Mouse (Mus musculus) layer of hippocampus, adult 2 months (tissue): ENCODE measurements around the gene Prpf40a. TPM values are rescaled to one million over a fixed set of nuclear protein-coding genes. Genes with fewer than 3 reads are reported as not detected.

ENCODE experiments used
- DNase-seq, 2 experiments: peaks; one replicate each; pipeline ENCODE4 v3.0.0; 2022; ENCODE audit warnings: low spot score in 2 of 2
- H3K27ac ChIP-seq: fragments of 200-600 bp; 2 replicates; pipeline ENCODE4 v1.8.1; 2022
- H3K4me3 ChIP-seq: fragments of 200-600 bp; 2 replicates; pipeline ENCODE4 v1.8.1; 2022; ENCODE audit warnings: mild to moderate bottlenecking
- CTCF ChIP-seq: fragments of 200-600 bp; conservative IDR thresholded peaks from 2 replicates; pipeline ENCODE4 v1.8.1; 2022; ENCODE audit warnings: antibody characterized with exemption, mild to moderate bottlenecking, moderate library complexity
- long read RNA-seq, 2 experiments: library from polyadenylated mRNA; stranded (forward); transcript quantifications; one replicate each; pipeline ENCODE4 v2.0.0; 2021; ENCODE audit warnings: borderline mapping rate in 2 of 2
- total RNA-seq, 2 experiments: library from RNA; stranded (reverse); gene quantifications; 2 replicates each; pipeline ENCODE4 v1.2.3; 2021

The Prpf40a gene
- 10 to 100 TPM; 45.9 to 52.0 TPM for total RNA-seq
- long read RNA-seq, experiment 1, partial matches to known transcripts = 1 of 2 reads
- long read RNA-seq, experiment 1, other reads (novel, unspliced or antisense) = 1 of 2 reads
- long read RNA-seq, experiment 2, partial matches to known transcripts = 1 of 6 reads
- long read RNA-seq, experiment 2, other reads (novel, unspliced or antisense) = 5 of 6 reads

DNA sequence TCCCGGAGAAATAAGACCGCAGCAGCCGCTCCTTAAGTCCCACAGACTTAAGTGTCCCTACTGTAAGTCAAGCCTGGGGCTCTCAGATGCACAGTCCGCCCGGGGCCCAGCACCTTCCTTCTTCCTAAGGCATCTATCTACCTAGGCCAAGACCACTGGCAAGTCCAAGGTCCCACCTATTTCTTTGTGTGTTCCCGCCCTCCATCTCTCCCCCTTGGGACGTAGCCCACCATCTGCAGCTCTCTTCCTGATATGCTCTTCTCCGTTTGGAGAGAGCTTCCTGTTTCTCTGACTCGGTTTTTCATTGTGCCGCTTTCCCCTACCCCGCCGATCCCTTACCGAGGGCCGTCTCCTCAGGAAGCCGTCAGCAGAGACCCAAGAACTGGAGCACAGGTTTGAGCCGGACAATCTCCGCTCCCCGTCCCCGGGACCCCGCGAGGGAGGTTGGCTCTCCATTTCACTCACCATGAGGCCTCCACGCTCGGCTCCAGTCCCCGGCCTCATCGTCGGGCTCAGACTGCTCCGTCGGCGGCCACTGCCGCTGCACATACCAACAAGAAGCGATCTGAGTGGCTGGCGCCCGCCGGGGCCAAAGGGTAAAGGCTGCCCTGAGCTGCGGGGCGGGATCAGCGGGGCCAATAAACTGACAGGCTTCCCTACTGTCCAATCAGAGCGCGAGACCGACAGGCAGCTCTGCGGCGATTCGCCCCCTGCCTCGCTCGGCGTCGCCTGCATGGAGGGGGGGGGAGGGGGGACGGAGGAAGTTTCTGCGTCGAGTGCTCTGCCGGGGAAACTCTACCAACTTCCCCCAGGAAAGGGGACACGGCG lies at the start of gene Prpf40a:
Gene Prpf40a, minus strand, starts transcription at position 601 of the 828 bp plus-strand sequence.
- no peak for TF ChIP-seq CTCF
- Histone ChIP-seq H3K27ac (peak within 1 kb of the TSS; percentile 100), H3K4me3 (peak within 1 kb of the TSS; percentile 82)
- peak; percentile 99 to 100 for DNase-seq

DNA sequence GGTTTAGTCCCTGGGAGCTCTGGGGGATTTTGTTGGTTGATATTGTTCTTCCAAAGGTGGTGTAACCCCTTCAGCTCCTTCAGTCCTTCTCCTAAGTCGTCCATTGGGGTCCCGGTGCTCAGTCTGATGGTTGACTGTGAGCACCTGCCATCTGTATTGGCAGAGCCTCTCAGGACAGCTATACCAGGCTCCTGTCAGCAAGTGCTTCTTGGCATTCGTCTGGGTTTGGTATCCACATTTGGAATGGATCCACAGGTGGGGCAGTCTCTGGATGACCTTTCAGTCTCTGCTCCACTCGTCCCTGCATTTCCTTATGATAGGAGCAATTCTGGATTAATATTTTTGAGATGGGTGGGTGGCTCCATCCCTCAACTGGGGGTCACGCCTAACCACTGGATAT lies 31.2 kb upstream of the Prpf40a start:
- DNase-seq = no peak
- TF ChIP-seq CTCF = no peak
- H3K4me3 ChIP-seq = no peak overlapping the region
- no peak overlapping the region for H3K27ac ChIP-seq

DNA sequence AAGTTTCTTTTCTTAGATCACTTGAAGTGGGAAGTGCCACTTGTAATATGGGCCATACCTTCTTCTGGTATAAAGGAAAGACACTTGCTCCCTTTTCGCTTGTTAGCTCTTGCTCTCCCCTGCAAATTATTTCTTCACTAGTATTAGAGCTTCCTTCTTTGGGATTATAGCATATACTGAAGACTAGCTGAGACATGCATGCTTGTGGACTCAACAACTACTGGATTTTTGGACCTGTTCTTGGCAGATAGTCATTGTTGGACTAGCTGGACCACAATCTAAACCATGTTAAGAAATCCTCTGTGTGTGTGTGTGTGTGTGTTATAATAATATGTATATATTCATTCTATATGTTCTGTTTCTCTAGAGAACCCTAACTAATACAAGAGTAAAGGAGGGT lies 22.4 kb upstream of the Prpf40a start:
- H3K4me3 ChIP-seq = no peak overlapping the region
- TF ChIP-seq CTCF = no peak
- DNase-seq = no peak
- H3K27ac ChIP-seq = no peak overlapping the region

DNA sequence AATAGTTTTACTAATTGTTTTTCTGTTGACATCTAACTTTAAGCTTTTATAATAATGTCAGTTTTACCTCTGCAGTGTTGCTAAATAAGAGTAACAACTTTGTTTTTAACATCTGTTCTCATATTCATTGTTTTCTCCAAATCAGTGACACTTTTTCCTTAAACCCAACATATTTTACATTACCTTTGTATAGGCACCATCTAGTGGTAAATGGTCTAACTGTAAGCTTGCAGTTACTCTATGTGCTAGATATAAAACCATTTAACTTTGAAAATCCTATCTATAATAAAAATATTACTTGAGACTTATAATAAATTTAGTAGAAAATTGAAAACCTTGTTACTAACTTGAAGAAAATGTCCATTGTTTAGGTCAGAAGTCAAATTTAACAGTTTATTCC lies 15.7 kb upstream of the Prpf40a start:
- no peak overlapping the region for H3K27ac ChIP-seq
- no peak overlapping the region for H3K4me3 ChIP-seq
- DNase-seq = no peak
- TF ChIP-seq CTCF = peak; percentile 66

DNA sequence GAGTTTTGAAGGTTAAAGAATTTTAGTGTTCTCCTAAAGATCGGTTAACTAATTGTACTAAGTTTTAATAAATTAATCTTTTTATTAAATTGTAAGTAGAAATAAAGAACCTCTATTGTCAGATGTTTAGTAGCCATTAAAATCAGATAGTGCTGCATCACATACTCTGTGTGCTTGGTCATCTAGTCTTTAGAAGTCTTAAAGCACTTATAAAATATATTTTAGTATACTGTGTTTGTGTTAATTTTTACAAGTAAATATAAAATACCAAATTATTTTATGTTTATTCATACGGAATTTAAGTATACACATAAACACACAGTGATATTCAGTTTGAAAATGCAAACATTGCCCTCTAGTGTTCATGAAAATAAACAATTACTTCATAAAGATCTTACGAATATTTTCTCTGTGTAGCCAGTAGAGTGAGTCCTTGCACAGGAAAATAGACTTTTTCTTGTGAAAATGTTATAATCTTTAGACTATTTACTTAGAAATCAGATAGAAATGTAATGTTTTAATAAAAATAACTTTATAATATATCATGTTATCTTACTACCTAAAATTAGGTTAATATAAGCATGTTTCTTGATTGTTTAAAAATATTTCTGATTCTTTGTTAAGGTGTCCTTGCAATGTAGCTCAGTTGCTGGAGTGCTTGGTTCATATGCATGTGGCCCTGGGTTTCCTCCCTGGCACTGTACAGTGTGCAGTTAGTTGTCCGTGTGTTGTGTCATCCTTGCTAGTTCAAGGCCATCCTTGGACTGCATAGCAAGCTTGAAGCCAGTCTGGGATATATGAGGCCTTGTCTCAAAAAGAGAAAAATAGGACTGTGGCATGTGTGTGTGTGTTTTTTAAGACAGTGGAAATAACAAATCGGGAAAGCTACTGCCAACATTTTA lies 13.5 kb upstream of the Prpf40a start:
- H3K4me3 ChIP-seq = no peak overlapping the region
- no peak overlapping the region for H3K27ac ChIP-seq
- peak in 1 of 2 experiments; percentile 7 for DNase-seq
- TF ChIP-seq CTCF = peak; percentile 92

DNA sequence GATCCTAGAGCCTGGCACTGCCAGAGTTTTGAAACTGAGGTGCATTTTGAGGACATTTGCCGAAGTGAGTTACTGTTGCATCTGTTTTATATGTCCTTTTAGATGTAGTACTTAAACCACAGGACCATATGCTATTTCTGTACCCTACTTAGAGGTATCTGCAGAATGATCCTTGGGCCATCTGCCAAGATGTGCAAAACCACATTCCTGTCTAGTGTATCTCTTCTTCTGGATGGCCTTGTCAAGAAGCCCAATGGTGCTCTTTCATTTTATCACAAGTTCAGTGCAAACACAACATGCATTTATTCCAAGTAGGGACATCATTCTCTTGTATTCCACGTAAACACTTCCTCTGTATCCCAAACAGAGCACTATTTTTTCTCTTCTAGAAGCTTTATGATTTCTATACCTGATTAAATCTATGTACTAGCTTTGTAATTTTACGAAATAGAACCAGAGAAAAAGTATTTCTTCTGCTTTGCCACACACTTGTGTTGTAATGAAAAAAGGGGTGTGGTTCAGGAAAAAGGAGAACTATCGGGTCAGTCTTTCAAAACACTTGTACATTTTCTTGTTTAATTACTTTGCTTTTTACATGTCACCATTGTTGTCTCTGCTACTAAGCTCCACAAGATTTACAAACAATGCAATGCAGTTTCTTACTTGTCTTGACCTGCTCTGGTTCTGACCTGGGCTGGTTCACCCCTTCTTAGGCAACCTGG lies 9.2 kb upstream of the Prpf40a start:
- no peak for DNase-seq
- Histone ChIP-seq H3K27ac (no peak overlapping the region), H3K4me3 (no peak overlapping the region)
- TF ChIP-seq CTCF = no peak

DNA sequence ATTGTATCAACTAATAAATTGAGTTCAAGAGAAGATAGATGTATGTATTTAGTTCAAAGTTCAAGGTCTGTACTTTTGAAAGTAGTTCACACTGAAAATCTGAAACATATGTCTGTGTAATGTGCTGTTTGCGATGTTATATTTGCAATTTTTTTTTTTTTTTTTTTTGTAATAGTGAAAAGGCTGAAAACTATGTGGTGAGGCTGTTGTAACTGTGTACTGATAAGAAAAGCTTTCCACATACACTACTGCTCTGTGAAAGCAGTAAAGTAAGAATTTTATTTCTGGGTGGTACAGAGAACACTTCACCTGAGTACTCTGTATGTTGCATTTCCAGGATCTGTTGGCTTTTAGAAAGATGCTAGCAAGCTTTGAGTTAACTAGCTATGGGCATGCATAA lies 8.1 kb upstream of the Prpf40a start:
- no peak for TF ChIP-seq CTCF
- no peak for DNase-seq
- no peak overlapping the region for H3K4me3 ChIP-seq
- no peak overlapping the region for H3K27ac ChIP-seq

DNA sequence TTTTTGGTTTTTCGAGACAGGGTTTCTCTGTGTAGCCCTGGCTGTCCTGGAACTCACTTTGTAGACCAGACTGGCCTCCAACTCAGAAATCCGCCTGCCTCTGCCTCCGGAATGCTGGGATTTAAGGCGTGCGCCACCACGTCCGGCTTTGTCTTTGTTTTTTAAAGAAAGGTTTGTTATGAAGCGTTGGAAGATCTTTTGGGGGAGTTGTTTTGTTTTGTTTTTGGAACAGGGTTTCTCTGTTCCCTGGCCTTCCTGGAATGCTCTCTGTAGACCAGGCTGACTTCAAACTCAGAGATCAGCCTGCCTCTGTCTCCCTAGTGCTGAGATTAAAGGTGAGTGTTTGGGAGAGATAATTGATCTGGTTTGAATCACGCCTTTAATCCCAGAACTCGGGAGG lies 5.3 kb upstream of the Prpf40a start:
- DNase-seq = no peak
- TF ChIP-seq CTCF = no peak

DNA sequence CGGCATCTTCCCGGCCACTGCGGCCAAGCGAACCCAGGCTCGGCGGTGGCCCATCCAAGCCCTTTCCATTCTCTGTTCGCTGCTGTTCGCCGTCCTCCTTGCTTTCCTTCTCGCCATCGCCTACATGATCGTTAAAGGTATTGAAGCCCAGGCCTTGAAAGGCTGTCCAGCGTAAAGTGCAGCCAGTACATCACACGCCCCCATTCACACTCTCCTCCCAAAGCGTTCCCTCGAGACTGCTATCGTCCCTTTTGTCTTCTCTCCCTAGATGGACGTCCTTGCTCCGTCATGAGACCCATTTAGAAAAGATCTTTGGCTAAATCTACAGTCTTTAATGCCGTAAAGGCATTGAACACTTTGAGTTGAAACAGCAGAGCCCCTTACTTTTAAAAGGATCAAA lies 1.3 kb upstream of the Prpf40a start:
- TF ChIP-seq CTCF = no peak
- Histone ChIP-seq H3K4me3 (peak overlapping the region; percentile 82), H3K27ac (peak overlapping the region; percentile 100)
- no peak for DNase-seq

More for the DNA sequence above, 5.3 kb upstream of the Prpf40a start:
- no peak overlapping the region for H3K27ac ChIP-seq
- H3K4me3 ChIP-seq = no peak overlapping the region

DNA sequence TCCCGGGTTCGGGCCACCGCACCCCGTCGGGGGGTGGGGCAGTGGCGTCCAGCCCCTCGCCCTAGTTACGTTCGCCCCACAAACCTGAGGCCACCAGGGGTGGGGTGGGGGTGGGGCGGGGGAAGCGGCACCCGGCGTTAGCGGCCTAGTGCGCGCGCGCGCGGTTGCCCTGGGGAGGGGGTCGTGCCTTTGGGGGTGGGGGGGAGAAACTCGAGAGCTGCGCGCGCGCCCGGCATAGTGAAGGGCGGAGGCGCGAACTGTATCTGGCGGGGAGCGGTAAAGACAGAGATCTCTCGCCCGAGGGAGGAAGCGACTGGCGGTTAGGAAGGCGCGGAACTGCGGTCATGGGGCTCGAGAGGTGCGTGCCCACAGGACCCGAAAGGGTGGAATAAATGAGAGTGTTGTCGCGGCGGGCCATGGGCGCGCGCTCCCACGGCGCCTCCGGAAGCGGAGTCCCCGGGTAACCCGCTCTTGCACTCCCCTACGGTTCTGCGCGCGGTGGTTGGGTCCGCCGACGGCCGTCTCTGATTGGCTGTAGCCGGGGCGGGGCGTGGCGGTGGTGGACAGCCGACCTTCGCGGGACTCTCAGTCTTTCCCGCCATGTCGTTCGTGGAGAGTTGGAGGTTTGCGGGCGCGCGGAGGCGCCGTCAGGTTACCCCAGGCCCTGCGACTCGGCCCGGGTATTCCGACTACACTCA lies 588 bp upstream of the Prpf40a start, which contains the start of gene Arl6ip6:
Gene Arl6ip6, plus strand, starts transcription at position 204 of the 698 bp plus-strand sequence.
- DNase-seq = peak; percentile 96 to 98
- Histone ChIP-seq H3K27ac (peak within 1 kb of the TSS; percentile 100), H3K4me3 (peak within 1 kb of the TSS; percentile 82)
- TF ChIP-seq CTCF = no peak

DNA sequence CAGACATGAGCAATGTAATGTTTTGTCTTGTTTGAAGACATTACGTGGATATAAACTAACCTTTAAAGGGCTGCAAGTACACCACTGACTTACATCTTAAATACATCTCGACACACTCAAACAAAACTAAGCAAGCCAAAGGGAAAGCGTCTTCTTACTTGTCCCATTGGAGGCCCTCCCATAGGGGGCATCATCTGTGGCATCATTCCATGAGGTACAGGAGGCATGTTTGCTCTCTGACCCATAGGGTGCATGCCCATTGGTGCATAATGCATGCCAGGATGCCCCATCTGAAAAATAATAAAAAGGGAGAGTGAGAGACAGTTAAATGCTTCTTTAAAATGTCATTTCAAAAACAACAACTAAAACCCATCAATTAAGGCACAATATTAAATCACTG lies 1.3 kb downstream of the Prpf40a start:
- Histone ChIP-seq H3K27ac (no peak overlapping the region), H3K4me3 (peak overlapping the region; percentile 82)
- no peak for DNase-seq
- TF ChIP-seq CTCF = peak; percentile 36; the same call in 1 of the 2 replicates

DNA sequence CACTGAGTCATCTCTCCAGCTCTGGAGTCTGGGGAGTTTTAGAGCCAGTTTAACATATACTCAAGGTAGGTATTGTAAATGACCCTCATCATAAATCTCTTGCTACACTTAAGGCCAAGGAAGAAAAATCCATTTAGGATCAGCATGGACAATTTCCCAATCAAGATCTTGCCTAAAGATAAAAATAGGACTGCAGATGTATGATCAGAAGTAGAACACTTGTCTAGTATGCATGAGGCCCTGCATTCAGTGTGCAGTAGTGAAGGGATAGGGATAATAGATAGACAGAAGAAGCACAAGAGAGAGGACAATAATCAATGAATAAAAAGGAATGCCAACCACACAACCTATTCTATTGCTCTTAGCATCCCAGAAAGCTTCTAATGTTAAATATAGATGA lies 11.2 kb downstream of the Prpf40a start:
- H3K4me3 ChIP-seq = no peak overlapping the region
- no peak overlapping the region for H3K27ac ChIP-seq
- TF ChIP-seq CTCF = no peak
- no peak for DNase-seq
